Mouse (Mus musculus): ENCODE results near the gene Slc25a26. TPM values are rescaled to one million over a fixed set of nuclear protein-coding genes. Genes with fewer than 3 reads are reported as not detected.

Slc25a26 gene
- polyA plus RNA-seq, 1 experiment from 2014 or later: 3.1 TPM

Small RNA genes lying within 50 kb of the gene (microRNA-seq; reads per million reads assigned to microRNA genes)
- gene Mir7041: 0.74 reads per million

Other genes with a start within 250 kb of the Slc25a26 start
- gene Magi1, start 216.4 kb upstream of the Slc25a26 start, polyA plus RNA-seq (2015; fragmentation: Nextera tagmentation; extraction: Ambion mirVana): 1.1 and 1.3 TPM in 2 replicates
- 2.7 and 4.5 TPM in 2 replicates for gene Lrig1, start 199.8 kb downstream of the Slc25a26 start, polyA plus RNA-seq (2015; fragmentation: Nextera tagmentation; extraction: Ambion mirVana)

Measured in liver, embryonic 16.5 days (tissue).